Mouse (Mus musculus): ENCODE measurements around the gene Krt87. TPM values are rescaled to one million over a fixed set of nuclear protein-coding genes. Genes with fewer than 3 reads are reported as not detected.

Gene Krt87
- polyA plus RNA-seq, 1 experiment from 2014 or later: 0.21 TPM

- H3K4me1 ChIP-seq (replicated peaks): peaks cover 19% of the 10 kb centered on the region
- WGBS: 42% methylated on average over 7 of the region's 7 CpGs
- no peaks in the 10 kb centered on the region for H3K36me3 ChIP-seq
- H3K9me3 ChIP-seq: no peaks in the 10 kb centered on the region
- no peak for ATAC-seq
- no peaks in the 10 kb centered on the region; the same call in 1 of the 2 replicates for H3K27me3 ChIP-seq (replicated peaks)
- peak overlapping the region; percentile 45; the same call in 1 of the 2 replicates for H3K4me3 ChIP-seq (replicated peaks)
- no peak overlapping the region for H3K9ac ChIP-seq
- H3K27ac ChIP-seq: 0 out of 2 replicates have a peak overlapping the region, but pooled peaks have one; percentile 22
- peak overlapping the region; percentile 61 for H3K4me2 ChIP-seq (replicated peaks)
These were observed 24.5 kb downstream of the Krt87 start for GRCm38 (mm10) chr15:101413916-101414635.

- 18% methylated on average over 31 of the region's 31 CpGs for WGBS
- no peaks in the 10 kb centered on the region for H3K9me3 ChIP-seq
- peak overlapping the region; percentile 50 for H3K9ac ChIP-seq
- peak; percentile 79 for ATAC-seq
- peak overlapping the region; percentile 45 for H3K4me3 ChIP-seq (replicated peaks)
- H3K4me2 ChIP-seq (replicated peaks): peak overlapping the region; percentile 61
- no peaks in the 10 kb centered on the region; the same call in 1 of the 2 replicates for H3K27me3 ChIP-seq (replicated peaks)
- peak overlapping the region; percentile 70 for H3K27ac ChIP-seq
- H3K36me3 ChIP-seq: no peaks in the 10 kb centered on the region
- peaks cover 19% of the 10 kb centered on the region for H3K4me1 ChIP-seq (replicated peaks)
These were observed 26.4 kb downstream of the Krt87 start for GRCm38 (mm10) chr15:101412188-101412587.

DNA sequence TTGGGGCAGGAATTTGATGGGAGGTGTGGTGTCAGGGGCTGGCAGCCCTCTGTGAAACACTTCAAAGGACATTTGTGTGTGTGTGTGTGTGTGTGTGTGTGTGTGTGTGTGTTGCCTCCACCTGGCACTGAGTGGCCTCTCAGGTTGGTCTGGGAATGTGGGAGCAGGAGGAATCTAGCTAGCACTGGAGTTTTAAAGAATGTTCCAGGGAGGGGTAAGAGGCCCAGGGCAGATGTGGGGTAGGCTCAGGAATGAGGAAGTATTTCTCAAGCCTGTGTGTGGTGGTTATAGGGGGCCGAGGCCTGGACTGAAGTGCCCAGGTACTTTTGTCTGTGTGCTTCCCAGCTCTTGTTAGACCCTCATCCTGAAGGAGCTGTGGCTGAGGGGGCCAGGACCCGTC, 27.8 kb downstream of the Krt87 start, which contains the start of gene Krt7:
Gene Krt7, plus strand, starts transcription at position 269 of the 400 bp plus-strand sequence.
- peak within 1 kb of the TSS; percentile 45 for H3K4me3 ChIP-seq (replicated peaks)
- peak within 1 kb of the TSS; percentile 50 for H3K9ac ChIP-seq
- ATAC-seq: peak; percentile 73
- H3K9me3 ChIP-seq: no peaks in the 10 kb centered on the region
- H3K36me3 ChIP-seq: no peaks in the 10 kb centered on the region
- no peaks in the 10 kb centered on the region; the same call in 1 of the 2 replicates for H3K27me3 ChIP-seq (replicated peaks)
- 20% methylated on average over 2 of the region's 2 CpGs for WGBS
- peak within 1 kb of the TSS; percentile 61 for H3K4me2 ChIP-seq (replicated peaks)
- H3K4me1 ChIP-seq (replicated peaks): peaks cover 19% of the 10 kb centered on the region
- peak within 1 kb of the TSS; percentile 70 for H3K27ac ChIP-seq

DNA sequence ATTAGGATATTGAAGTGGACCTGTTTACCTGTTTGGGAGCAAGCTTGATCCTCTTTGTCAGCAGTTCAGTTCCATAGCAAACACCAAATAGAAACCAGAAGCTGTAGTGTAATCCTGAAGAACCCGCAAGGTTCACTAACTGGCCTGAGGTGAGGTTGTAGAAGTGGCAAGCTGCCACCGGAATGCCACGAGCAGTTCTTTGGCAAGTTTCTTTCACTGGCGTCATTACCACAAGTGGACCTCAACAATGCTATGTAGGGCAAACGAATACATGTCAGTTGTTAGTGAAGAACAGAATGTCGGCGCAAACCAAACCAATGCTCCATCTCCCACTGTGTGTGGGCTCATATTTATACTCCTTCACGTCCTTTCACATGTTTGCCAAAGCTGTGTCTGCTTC, 40.3 kb downstream of the Krt87 start:
- H3K27me3 ChIP-seq (replicated peaks): no peaks in the 10 kb centered on the region
- no peak overlapping the region for H3K27ac ChIP-seq
- H3K9ac ChIP-seq: no peak overlapping the region
- no peaks in the 10 kb centered on the region for H3K36me3 ChIP-seq
- H3K4me3 ChIP-seq (replicated peaks): no peak overlapping the region
- no peaks in the 10 kb centered on the region for H3K4me1 ChIP-seq (replicated peaks)
- ATAC-seq: no peak
- no peak overlapping the region for H3K4me2 ChIP-seq (replicated peaks)
- WGBS: 85% methylated on average over 8 of the region's 8 CpGs
- no peaks in the 10 kb centered on the region for H3K9me3 ChIP-seq

DNA sequence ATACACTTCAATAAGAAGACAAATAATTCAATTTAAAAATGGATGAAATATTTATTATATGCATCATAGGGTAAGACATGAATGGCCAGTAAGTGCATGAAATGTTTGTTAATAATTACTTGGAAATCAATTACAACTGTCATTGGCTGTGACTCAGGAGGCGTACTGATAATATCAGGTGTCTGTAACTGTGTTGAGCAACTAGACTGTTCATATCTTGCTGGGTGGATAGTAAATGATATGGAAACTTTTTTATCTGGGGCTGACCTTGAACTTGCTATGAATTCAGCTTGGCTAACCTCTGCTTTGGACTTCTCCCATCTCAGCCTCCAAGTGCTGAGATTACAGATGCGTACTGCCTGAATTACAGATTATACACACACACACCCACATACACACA, 40.9 kb downstream of the Krt87 start:
- Histone ChIP-seq H3K9me3 (no peaks in the 10 kb centered on the region), H3K36me3 (no peaks in the 10 kb centered on the region), H3K27ac (no peak overlapping the region), H3K4me2 (replicated peaks) (no peak overlapping the region), H3K4me3 (replicated peaks) (no peak overlapping the region), H3K9ac (no peak overlapping the region), H3K27me3 (replicated peaks) (no peaks in the 10 kb centered on the region), H3K4me1 (replicated peaks) (no peaks in the 10 kb centered on the region)
- peak; percentile 56; the same call in 1 of the 2 replicates for ATAC-seq
- WGBS: 66% methylated on average over 2 of the region's 2 CpGs

DNA sequence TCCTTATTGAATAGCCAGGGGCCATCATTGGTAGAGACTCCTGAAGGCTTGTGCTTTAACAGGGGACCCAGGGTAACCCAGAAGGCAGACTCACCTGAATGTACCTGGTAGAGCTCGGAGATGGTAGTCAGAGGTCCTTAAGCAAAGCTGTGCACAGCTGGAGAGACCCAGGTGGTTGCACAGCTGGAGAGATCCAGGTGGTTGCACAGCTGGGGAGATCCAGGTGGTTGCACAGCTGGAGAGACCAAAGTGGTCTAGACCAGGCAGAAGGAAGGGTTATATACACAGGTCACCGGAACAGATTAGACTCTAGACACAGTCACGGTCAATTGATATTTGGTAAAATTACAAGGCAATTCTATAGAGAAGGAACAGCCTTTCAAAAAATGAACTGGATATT, 41.7 kb downstream of the Krt87 start:
- Histone ChIP-seq H3K36me3 (no peaks in the 10 kb centered on the region), H3K27ac (no peak overlapping the region), H3K4me2 (replicated peaks) (no peak overlapping the region), H3K9me3 (no peaks in the 10 kb centered on the region), H3K4me3 (replicated peaks) (no peak overlapping the region), H3K9ac (no peak overlapping the region), H3K4me1 (replicated peaks) (no peaks in the 10 kb centered on the region), H3K27me3 (replicated peaks) (no peaks in the 10 kb centered on the region)
- ATAC-seq: no peak
- WGBS: 76% methylated on average over 3 of the region's 3 CpGs

- ATAC-seq: no peak
- no peaks in the 10 kb centered on the region for H3K4me1 ChIP-seq (replicated peaks)
- WGBS: 53% methylated on average over 7 of the region's 7 CpGs
- no peaks in the 10 kb centered on the region for H3K9me3 ChIP-seq
- no peak overlapping the region for H3K27ac ChIP-seq
- H3K9ac ChIP-seq: no peak overlapping the region
- no peak overlapping the region for H3K4me2 ChIP-seq (replicated peaks)
- no peaks in the 10 kb centered on the region for H3K27me3 ChIP-seq (replicated peaks)
- H3K36me3 ChIP-seq: no peaks in the 10 kb centered on the region
- no peak overlapping the region for H3K4me3 ChIP-seq (replicated peaks)
These were observed 42.1 kb downstream of the Krt87 start for GRCm38 (mm10) chr15:101396466-101396865.

GRCm38 (mm10) chr15:101394908-101395307, 43.7 kb downstream of the Krt87 start:
- 64% methylated on average over 7 of the region's 7 CpGs for WGBS
- Histone ChIP-seq H3K27me3 (replicated peaks) (no peaks in the 10 kb centered on the region), H3K4me3 (replicated peaks) (no peak overlapping the region), H3K36me3 (no peaks in the 10 kb centered on the region), H3K9ac (no peak overlapping the region), H3K4me2 (replicated peaks) (no peak overlapping the region), H3K9me3 (no peaks in the 10 kb centered on the region), H3K27ac (no peak overlapping the region), H3K4me1 (replicated peaks) (no peaks in the 10 kb centered on the region)
- no peak for ATAC-seq

GRCm38 (mm10) chr15:101392251-101392650, 46.4 kb downstream of the Krt87 start:
- Histone ChIP-seq H3K27ac (no peak overlapping the region), H3K27me3 (replicated peaks) (no peaks in the 10 kb centered on the region), H3K4me2 (replicated peaks) (no peak overlapping the region), H3K36me3 (no peaks in the 10 kb centered on the region), H3K9me3 (no peaks in the 10 kb centered on the region), H3K4me3 (replicated peaks) (no peak overlapping the region), H3K4me1 (replicated peaks) (0 out of 2 replicates have a peak, but pooled peaks cover 4% of the 10 kb centered on the region), H3K9ac (no peak overlapping the region)
- no peak for ATAC-seq
- 80% methylated on average over 5 of the region's 5 CpGs for WGBS

- H3K27me3 ChIP-seq (replicated peaks): no peaks in the 10 kb centered on the region
- 0 out of 2 replicates have a peak, but pooled peaks cover 4% of the 10 kb centered on the region for H3K4me1 ChIP-seq (replicated peaks)
- H3K4me3 ChIP-seq (replicated peaks): no peak overlapping the region
- H3K9me3 ChIP-seq: no peaks in the 10 kb centered on the region
- H3K36me3 ChIP-seq: no peaks in the 10 kb centered on the region
- H3K4me2 ChIP-seq (replicated peaks): no peak overlapping the region
- H3K27ac ChIP-seq: no peak overlapping the region
- H3K9ac ChIP-seq: no peak overlapping the region
- no peak for ATAC-seq
- 87% methylated on average over 5 of the region's 5 CpGs for WGBS
These were observed 48.4 kb downstream of the Krt87 start for GRCm38 (mm10) chr15:101390203-101390602.

GRCm38 (mm10) chr15:101388034-101388541, 50.5 kb downstream of the Krt87 start:
- H3K9ac ChIP-seq: no peak overlapping the region
- ATAC-seq: 0 out of 2 replicates have a peak, but pooled peaks have one; percentile 40
- H3K4me2 ChIP-seq (replicated peaks): no peak overlapping the region
- H3K4me1 ChIP-seq (replicated peaks): 0 out of 2 replicates have a peak, but pooled peaks cover 4% of the 10 kb centered on the region
- no peaks in the 10 kb centered on the region for H3K9me3 ChIP-seq
- WGBS: 40% methylated on average over 5 of the region's 5 CpGs
- no peak overlapping the region for H3K27ac ChIP-seq
- no peak overlapping the region for H3K4me3 ChIP-seq (replicated peaks)
- H3K36me3 ChIP-seq: no peaks in the 10 kb centered on the region
- H3K27me3 ChIP-seq (replicated peaks): no peaks in the 10 kb centered on the region

DNA sequence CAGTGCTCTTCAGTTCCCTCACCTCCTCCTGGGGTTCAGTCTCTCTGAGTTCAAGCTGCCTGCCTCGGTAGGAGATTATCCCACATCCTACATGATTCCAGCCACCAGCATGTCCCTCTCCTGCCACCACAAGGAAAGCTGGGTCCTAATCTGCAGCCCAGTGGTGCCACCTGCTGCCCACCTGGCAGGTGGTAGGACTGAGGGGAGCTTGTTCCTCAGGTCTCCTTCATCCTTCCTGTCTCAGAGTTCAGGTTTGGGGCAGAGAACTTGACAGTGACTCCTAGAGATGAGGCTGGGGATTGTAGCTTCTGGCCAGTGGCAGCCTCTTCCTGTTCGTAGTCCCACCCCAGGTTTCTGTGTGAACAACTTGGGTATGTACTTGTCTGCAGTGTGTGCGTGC, 51.4 kb downstream of the Krt87 start:
- H3K27ac ChIP-seq: no peak overlapping the region
- H3K4me2 ChIP-seq (replicated peaks): no peak overlapping the region
- 0 out of 2 replicates have a peak, but pooled peaks cover 4% of the 10 kb centered on the region for H3K4me1 ChIP-seq (replicated peaks)
- ATAC-seq: peak; percentile 56; the same call in 1 of the 2 replicates
- 57% methylated on average over 3 of the region's 3 CpGs for WGBS
- no peak overlapping the region for H3K4me3 ChIP-seq (replicated peaks)
- H3K9me3 ChIP-seq: no peaks in the 10 kb centered on the region
- H3K27me3 ChIP-seq (replicated peaks): no peaks in the 10 kb centered on the region
- no peak overlapping the region for H3K9ac ChIP-seq
- no peaks in the 10 kb centered on the region for H3K36me3 ChIP-seq
